Mouse (Mus musculus): ENCODE data around the gene Ppm1g.

Ppm1g gene

DNA sequence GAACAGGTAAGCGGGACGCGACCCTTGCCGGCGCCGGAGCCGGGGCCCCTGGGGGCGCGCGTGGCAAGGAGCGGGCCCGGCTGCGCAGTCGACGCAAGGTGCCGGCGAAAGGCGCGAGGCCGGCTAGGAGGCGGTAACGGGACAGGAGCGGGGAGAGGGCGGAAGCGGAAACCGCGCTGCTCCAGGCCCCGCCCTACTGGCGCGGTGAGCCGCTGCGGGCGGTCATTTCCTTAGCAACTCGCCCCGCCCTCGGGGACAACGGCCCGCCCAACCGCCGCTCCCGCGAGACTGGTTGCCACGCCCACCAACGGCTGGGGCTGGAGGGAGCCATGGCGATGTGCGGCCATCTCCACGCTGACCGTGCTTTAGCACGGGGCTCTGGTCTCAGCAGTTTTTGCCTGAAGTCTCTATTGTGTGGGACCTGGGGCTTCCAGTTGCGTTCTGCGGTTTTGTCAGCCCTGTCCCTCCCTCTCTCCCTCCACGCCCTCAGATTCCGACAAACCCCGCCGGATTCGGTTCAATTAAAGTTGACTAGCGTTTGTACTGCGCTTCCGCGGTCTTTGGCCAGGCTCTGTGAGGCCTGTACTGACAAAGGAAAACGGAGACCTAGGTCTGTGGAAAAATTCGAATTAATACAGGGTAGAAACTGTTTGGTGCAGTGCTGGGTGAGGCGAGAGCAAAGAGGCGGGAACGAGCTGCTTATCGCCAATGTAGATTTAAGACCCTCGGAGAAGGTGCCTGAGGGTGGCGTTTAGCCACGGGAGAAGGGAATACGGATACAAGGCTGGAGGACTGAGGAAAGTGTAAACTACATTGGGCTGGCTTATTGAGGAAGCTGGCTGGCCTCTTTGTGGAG lies at the start of gene Ppm1g:
Gene Ppm1g, minus strand, starts transcription at position 240 of the 856 bp plus-strand sequence.
- peak; percentile 91 for DNase-seq (ENCODE audit: low read depth, low spot score)

DNA sequence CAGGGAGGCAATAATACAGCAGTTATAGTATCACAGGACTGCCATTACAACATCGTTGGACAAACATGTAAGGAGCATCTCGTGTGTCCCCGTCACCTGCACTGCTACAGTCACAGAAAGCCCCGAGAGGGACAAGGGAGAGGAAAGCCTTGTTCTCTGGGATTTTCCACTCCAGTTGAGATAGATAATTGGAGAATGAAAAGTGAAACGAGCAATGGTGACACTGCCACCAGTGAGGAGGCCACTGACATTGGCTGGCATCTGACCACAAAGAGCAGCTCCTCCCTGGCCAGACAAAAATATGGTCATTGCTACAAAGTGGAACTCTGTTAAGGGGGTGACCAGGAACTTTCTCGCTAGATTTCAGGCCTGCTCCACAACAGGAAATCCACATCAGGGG lies 47.2 kb upstream of the Ppm1g start:
- DNase-seq (ENCODE audit: low read depth, low spot score), result no peak

DNA sequence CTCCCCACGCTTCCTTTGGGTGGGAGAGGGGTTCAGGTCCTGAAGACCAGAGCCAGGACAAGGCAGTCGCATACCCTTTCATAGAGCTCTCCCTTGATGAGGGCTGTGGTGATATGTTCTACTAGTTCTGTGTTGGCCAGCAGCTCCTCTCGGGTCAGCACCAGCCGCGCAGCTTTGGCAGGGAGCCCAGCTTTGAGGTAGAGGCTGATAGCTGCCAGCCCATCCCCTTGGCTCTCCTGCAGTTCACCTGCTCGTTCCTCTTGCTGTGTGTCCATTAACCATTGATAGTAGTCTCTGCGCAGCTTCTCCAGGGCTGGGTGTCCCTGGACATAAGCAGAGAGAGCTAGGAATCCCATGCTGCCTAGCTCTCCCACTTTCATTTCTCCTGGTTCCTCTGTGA lies 45.6 kb upstream of the Ppm1g start:
- no peak for DNase-seq (ENCODE audit: low read depth, low spot score)

DNA sequence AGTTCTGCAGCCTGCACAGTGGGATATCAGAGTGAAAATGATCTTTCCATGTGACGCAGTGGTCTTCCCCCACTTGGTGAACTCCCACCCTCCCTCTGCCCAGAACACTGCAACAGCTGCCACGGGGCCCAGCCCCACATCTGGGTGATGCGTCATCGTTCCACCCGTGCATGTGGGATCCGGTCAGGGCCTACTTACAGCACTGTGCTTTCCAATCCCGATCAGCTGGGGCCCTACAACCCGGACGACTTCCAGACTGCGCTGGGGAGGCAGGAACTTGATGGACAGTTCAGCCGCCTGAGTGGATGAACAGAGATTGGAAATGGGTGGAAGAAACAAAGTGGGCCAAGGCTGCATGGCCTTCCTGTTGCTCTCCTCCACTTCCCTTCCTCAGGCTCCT lies 37.1 kb upstream of the Ppm1g start:
- no peak for DNase-seq (ENCODE audit: low read depth, low spot score)

DNA sequence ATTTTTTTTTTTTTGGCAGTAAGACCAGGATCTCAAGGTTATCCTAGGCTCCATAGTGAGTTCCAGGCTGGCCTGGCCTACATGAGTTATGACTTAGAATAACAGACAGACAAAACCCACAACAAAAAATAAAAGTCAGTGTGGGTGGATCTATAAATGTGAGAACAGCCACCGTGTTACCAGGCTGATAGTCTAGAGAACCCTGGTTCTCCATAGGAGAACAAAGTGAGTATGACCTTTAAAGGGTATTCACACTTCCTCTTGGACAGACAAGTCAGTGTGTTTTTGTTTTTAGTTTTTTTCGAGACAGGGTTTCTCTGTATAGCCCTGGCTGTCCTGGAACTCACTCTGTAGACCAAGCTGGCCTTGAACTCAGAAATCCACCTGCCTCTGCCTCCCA lies 35.5 kb upstream of the Ppm1g start:
- no peak for DNase-seq (ENCODE audit: low read depth, low spot score)

DNA sequence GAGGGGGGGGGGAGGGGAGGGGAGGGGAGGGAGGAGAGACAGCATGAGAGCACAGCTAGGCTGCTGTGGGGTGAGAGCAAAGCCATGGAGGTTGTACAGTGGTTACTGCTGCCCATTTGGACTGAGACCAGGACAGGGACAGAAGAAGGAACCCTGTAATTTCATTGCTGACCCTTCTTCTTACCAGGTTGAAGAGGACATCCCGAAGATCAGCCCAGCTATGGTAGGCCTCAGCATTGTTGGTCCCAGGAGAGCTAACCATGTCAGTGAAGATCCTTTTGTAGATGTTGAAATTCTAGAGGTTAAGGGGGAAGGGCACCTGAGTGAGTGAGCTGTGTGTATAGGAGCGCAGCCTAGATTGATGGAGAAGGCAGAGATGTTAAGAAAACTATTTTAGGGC lies 34.9 kb upstream of the Ppm1g start:
- no peak for DNase-seq (ENCODE audit: low read depth, low spot score)

DNA sequence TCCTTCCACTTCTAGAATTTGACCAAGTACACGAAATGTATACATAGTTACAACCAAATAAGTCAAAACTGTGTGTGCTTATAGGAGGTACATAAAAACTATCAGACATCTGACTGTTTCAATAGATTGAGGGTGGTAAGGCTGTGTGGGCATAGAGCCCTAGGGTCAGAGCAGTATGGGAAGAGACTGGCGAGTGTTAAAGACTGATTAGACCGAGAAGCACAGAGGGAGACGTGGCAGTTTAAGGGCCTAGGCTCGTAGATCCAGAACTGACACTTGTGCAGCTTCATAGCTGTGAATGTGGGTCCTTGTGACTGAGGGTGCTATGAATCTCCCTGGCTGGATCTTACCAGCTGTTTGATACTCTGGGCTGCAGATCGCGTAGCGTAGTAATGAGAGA lies 34.4 kb upstream of the Ppm1g start:
- DNase-seq (ENCODE audit: low read depth, low spot score), result no peak

DNA sequence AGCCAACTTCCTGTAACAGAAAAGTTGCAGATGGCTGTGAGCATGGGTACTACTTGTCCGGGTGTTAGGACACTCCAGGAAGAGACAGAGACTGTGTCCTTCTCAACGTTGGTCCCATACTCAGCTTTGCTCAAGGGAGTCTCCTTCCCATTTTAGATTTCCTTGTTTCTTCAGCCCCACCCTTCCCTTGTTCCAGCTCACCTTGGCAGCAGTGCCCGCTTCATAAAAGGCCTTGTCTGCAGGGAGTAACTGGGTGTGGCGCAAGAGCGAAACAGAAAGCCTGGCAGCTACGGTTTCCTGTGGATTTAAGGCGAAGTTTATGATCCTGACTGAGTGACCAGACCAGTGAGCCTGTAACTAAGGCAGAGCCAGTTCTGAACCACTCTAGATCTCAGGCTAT lies 34.0 kb upstream of the Ppm1g start:
- peak; percentile 48 for DNase-seq (ENCODE audit: low read depth, low spot score)

DNA sequence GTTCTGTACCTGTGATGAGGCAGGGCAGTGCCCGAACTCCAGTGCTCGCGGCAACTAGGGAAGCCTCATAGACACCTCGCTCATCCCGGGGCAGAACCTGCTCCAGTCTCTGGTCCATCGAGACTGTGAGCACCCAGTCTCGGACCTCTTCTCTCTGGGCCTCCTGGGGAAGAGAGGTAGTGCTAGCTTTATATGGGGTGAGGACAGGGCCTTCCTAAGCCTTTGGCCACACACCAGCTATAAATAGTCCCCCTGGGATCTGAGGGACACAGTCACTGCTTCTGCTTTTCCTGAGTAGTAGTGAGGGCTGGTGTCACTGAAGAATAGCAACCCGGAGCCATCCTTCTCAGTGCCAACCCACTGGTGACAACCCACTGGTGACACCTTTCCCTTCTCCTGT lies 33.3 kb upstream of the Ppm1g start:
- DNase-seq (ENCODE audit: low read depth, low spot score), result no peak

DNA sequence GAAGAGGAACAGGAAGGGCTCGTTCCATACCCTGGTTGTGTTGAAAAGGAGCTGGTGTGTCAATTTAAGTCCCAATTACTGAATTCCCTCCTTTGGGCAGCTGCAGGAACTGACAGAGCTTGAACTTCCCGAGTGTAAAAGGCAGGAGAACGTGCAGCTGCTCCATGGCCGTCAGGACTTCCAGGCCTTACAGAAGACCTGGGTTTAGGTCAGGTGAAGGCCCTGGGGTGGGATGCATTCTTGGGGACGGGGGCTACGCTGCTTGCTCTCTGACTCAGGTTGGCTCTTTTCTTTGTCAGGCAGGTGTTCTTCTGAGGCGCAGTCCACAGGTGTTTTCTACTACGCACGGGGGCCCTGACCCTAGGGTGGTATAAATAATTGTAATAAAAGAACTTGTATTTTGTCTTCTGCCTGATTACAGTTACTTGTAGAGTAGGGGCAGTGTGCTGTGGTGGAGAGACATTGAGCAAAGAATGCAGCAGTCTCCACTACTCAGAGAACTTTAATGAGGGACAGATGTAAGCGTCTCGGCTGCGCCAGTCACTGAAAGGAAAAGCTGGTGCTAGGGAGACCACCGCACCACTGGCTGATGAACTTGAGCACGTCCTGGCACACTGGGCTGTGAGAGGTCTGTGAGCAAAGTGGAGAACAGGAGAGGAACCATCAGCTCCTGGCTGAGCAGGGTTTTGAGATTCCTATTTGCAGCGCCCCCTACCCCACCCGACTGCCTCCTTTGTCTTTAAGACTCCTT lies 32.5 kb upstream of the Ppm1g start:
- DNase-seq (ENCODE audit: low read depth, low spot score), result no peak

DNA sequence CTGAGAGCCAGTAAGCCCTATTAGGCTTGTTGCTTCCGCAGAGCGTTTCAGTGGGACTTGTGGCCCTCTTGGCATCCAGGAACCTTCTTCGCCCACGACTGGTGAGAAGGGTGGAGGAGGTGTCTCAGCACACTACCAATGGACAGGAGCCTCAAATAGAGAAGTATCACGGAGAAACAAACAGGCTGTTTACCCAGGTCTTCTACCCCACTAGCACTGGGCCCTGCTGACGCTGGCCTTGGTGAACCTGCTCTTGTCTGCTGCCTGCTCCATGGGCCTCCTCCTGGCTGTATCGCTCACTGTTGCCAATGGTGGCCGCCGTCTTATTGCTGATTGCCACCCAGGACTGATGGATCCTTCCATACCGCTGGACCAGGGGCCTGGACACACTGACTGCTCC lies 31.7 kb upstream of the Ppm1g start:
- no peak for DNase-seq (ENCODE audit: low read depth, low spot score)

DNA sequence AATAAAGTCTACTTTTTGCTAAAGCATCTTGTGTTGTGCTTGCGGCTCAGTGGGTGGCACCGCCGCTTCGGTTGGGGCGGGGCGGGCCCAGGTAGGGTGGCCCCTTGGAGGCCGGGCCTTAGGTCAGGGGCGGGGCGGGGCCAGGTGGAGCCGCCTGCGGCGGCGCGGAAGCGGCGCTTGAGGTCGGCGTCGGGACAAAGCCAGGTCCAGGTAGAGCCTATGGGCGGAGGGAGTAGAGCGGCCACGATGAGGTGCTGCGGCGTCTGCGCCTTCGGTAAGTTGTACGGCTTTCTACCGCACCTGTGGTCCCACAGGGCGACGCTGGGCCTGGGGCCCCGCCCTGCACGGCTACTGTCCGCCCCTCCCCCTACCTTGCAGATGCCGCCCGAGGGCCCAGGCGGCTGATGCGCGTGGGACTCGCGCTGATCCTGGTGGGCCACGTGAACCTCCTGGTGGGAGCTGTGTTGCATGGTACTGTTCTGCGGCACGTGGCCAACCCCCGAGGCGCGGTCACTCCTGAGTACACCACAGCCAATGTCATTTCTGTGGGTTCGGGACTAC lies 31.1 kb upstream of the Ppm1g start, which contains the start of gene Krtcap3:
Gene Krtcap3, plus strand, starts transcription at position 151 of the 561 bp plus-strand sequence.
- DNase-seq (ENCODE audit: low read depth, low spot score), result no peak

DNA sequence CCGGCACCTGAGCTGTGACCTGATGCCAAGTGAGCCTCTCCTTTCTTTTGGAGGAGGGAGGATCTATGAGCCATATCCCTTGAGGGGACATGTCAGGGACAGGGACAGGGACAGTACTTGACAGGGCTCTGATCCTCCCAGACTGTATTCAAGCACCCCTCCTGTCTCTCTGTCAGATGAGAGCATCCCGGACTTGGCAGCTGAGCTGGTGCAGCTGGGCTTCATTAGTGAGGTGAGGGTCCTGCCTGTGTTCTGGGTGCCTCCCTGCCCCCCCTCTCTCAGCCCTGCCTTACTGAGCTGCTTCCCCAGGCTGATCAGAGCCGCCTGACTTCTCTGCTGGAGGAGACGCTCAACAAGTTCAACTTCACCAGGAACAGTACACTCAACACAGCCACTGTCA lies 30.2 kb upstream of the Ppm1g start:
- DNase-seq (ENCODE audit: low read depth, low spot score), result no peak

DNA sequence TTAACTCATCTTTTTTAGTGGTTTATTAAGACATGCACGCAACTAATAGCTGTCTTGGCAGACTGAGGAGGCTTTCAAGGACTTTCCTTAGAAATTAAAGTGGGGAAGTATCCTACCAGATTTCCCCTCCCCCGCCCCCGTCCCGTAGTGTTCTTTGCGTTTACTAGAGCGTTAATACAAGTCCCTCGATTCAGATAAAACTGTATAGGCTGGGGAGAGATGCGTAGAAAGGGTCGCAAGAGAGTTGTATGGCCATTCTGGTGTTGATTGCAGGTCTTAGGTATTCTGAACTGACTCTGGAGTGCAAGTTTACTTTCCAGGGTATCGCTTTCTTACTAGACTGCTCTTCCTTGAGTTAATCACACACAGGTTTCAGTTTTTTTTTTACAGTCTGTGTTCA lies 21.7 kb upstream of the Ppm1g start:
- DNase-seq (ENCODE audit: low read depth, low spot score), result no peak

DNA sequence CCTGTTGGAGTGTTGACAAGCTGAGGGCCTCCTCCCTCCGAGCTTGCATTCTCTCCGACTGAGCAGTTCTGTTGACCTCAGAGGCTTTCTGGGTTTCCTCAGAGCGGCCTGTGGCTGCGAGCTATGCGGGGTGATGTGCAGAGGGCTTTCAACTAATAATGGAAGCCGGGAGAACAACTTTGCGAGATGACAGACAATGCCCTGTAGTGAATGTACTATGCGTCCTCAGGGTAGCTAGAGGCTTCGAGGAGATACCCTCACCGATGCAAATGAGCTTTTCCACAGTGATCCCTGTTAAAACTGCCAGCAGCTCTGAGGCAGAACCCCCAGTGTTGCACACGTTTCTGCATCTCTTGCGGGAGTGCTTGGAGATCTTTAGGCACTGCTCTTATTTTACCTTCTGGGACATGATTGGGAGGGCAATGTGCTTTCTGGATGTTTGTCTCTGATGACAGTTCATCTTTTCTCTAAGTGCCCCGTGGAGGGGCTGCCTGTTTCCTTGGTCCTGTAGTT lies 21.1 kb upstream of the Ppm1g start:
- no peak for DNase-seq (ENCODE audit: low read depth, low spot score)

DNA sequence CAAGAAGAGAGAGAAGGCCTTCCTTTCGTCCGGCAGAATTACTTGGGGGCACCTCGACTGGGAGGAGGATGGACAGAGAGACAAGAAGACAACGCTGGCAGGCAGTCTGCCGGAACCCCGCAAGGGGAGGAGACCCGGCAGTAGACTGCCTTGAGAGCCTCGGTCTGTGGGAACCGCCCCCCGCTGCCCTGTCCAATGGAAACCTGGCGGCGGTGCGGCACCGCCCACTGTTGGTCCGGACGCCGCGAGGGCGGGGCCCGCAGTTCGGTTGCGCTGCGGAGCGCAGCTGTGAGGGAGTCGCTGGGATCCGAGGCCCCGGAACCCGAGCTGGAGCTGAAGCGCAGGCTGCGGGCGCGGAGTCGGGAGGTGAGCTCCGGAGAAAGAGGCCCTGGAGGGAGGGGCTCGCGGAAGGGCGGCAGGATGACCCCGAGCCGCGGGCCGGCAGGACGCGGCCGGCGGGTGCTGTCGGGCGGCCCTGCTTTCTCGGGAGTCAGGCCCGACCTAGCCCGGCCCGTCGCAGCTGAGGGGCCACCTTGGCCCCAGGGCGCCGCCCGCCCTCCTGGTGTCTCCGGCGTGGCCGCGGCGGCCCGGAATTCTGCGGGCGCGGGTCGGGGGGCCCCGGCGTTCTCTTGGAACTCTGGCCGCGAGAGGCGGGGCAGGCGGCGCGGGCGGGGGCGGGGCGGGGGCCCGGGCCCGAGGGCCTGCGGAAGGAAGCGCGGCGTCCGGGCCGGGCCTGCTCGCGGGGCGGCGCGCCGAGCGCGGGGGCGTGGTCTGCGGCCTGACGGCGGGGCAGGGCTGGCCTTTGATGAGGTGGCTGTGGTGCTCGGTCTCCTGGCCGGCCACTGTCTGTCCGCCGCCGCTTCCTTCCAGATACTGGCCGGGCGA lies 20.4 kb upstream of the Ppm1g start, which contains the start of the genes Nrbp1 and Gm9970:
Gene Nrbp1, plus strand, starts transcription at position 228 of the 885 bp plus-strand sequence.
Gene Gm9970, minus strand, starts transcription at position 596 of the 885 bp plus-strand sequence.
- peak; percentile 93 for DNase-seq (ENCODE audit: low read depth, low spot score)

DNA sequence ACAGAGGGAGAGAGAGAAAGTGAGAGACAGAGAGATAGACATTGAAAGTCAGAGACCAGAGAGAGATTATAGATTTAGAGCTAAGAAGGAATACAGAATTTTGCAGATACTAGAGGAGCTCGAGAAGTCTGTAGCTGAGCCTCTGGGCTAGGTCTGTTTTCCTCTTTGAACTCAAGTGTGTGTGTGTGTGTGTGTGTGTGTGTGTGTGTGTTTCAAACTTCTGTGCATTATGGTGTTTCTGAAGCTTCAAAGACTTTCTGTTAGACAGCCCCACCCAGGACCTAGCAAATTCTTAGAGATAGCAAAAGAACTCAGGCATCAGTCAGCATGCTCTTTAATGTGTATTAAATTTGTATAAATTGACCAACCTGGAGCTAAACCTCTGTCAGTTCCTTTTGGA lies 6.2 kb upstream of the Ppm1g start:
- DNase-seq (ENCODE audit: low read depth, low spot score), result no peak

DNA sequence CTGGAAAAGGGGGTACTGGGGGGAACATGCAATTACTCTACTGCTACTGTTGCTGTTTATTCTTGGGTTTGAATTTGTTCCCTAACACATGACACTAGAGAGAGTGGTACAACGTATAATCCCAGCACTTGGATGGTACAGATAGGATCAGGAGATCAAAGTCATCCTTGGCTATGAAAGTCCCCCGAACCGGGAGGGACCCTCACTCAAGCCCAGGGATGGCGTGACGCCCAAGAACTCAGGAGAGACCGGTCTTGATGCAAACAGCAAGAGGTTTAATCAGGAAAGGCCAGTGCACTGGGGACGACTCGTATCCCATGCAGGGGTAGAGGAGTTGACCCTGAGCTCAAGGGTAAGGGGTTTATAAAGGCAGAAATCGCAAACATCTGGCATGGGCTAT lies 2.2 kb upstream of the Ppm1g start:
- DNase-seq (ENCODE audit: low read depth, low spot score), result no peak

DNA sequence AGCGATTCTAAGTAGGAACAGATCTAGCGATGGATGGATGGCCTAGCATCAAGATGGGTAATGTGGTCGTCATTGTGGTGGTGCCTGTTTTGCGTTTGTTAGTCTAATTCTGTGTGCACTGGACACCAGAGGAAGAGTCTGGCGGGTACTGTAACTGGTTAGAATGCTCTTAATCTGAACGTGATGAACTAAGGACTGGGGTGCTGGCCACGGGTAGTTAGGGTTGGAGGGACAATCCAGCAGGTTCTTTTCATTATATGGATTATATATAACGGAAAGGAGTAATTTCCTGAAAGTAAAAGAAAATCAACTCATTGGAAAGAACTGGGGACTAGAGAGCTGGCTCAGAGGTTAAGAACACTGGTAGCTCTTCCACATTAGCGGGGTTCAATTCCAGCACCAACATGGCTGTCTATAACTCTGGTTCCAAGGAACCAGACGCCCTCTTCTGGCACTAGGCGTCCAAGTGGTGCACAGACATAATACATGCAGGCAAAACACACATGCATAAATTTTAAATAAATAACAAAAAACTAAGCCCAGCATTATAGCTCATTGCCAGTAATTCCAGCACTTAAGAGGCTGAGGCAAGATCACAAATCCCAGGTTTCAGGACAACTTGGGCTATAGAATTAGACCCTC lies 938 bp upstream of the Ppm1g start:
- DNase-seq (ENCODE audit: low read depth, low spot score), result no peak

DNA sequence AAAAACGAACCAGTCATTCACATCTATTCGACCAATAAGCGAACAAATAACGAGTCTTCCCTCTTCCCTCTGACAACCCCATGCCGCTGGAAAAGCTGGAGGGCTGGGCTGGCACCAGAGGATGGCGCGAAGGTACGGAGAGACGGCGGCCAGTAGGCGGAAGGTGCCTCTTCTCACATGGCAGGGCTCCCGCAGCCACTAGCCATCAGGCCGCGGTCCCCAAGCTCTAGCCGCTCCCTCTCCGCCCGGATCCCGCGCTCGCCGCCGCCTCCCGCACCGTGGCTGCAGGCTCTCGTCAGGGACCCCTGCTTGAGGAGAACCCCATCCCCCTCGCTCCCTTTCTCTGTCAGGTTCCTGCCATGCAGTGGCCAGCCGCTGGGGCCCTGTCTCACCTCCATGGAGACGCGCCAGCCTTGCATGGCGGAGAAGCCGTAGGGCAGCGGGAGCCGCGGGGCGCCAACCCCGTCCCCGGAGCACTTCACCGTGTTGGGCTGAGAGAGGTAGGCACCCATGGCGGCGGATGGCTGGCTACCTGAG lies 508 bp downstream of the Ppm1g start:
- no peak for DNase-seq (ENCODE audit: low read depth, low spot score)
